Mouse (Mus musculus) embryonic facial prominence, embryonic 12.5 days (tissue): ENCODE data around the gene Spdef. TPM values are rescaled to one million over a fixed set of nuclear protein-coding genes. Genes with fewer than 3 reads are reported as not detected.

Experiments used
- ATAC-seq: fragments of 200-750 bp; cut with Nextera tagmentation; 2 replicates; pipeline ENCODE4 v1.8.0; 2017; ENCODE audit not compliant: insufficient number of reproducible peaks, insufficient read depth, low FRiP score, low TSS enrichment
- H3K27ac ChIP-seq: fragments of 300-500 bp; sonication (generic); 2 replicates; pipeline ENCODE4 v1.5.1; 2016; ENCODE audit warnings: mild to moderate bottlenecking
- H3K27me3 ChIP-seq: fragments of 300-500 bp; sonication (generic); 2 replicates; pipeline ENCODE4 v1.6.1; 2016; ENCODE audit warnings: mild to moderate bottlenecking, moderate library complexity
- H3K36me3 ChIP-seq: fragments of 300-500 bp; sonication (generic); 2 replicates; pipeline ENCODE4 v1.6.1; 2016; ENCODE audit warnings: mild to moderate bottlenecking
- H3K4me1 ChIP-seq: fragments of 300-500 bp; sonication (generic); 2 replicates; pipeline ENCODE4 v1.6.1; 2016
- H3K4me2 ChIP-seq: fragments of 300-500 bp; sonication (generic); replicated peaks from 2 replicates; pipeline ENCODE4 v1.6.1; 2016; ENCODE audit warnings: mild to moderate bottlenecking, moderate library complexity
- H3K4me3 ChIP-seq: fragments of 300-500 bp; sonication (generic); 2 replicates; pipeline ENCODE4 v1.5.1; 2016; ENCODE audit warnings: mild to moderate bottlenecking
- H3K9ac ChIP-seq: fragments of 300-500 bp; sonication (generic); 2 replicates; pipeline ENCODE4 v1.6.1; 2016; ENCODE audit warnings: mild to moderate bottlenecking, moderate library complexity
- H3K9me3 ChIP-seq: fragments of 300-500 bp; sonication (generic); 2 replicates; pipeline ENCODE4 v1.6.1; 2016; ENCODE audit warnings: mild to moderate bottlenecking, moderate library complexity
- WGBS: fragments of 180-500 bp; shearing (Covaris S2); methylation state at CpG from one replicate; pipeline ENCODE4 v1.1.7; 2016; 5-methylcytosine and 5-hydroxymethylcytosine counted together
- polyA plus RNA-seq: library from polyadenylated mRNA; unstranded; fragments of >200 nt; fragmentation: Nextera tagmentation; extraction: Ambion mirVana; gene quantifications from 2 replicates; pipeline ENCODE4 v1.2.1, GENCODE M21; 2016

Spdef gene
- polyA plus RNA-seq, 1 experiment from 2014 or later = 0.40 TPM

- no peak overlapping the region for H3K4me2 ChIP-seq
- H3K9ac ChIP-seq = no peak overlapping the region
- H3K4me3 ChIP-seq = no peak overlapping the region
- WGBS = 57% methylated on average over 5 of the region's 5 CpGs
- H3K27ac ChIP-seq = no peak overlapping the region
- no peak for ATAC-seq
- H3K36me3 ChIP-seq = no peaks in the 10 kb centered on the region
- H3K9me3 ChIP-seq = no peaks in the 10 kb centered on the region
- H3K27me3 ChIP-seq = peaks cover 18% of the 10 kb centered on the region; the same call in 1 of the 2 replicates
- H3K4me1 ChIP-seq = peaks cover 11% of the 10 kb centered on the region; the same call in 1 of the 2 replicates
Measured at GRCm38 (mm10) chr17:27703961-27704621, 24.7 kb downstream of the Spdef start.

DNA sequence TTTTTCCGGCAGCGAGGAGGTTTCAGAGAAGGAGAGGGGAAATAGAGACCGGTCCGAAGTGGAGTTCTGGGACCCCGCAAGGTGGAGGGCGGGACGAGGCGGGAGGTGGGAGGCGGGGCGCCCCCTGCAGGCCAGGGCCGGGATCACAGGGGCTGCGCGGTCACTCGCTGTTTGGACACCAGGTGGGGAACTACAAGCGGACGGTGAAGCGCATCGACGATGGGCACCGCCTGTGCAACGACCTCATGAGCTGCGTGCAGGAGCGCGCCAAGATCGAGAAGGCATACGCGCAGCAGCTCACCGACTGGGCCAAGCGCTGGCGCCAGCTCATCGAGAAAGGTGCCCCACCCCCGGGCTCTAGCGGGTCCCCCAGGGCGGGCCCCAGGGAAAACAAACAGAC, 26.2 kb downstream of the Spdef start:
- peaks cover 4% of the 10 kb centered on the region; the same call in 1 of the 2 replicates for H3K4me1 ChIP-seq
- H3K9me3 ChIP-seq = no peaks in the 10 kb centered on the region
- peaks cover 18% of the 10 kb centered on the region; the same call in 1 of the 2 replicates for H3K27me3 ChIP-seq
- WGBS = under 1% methylated on average over 33 of the region's 34 CpGs
- H3K9ac ChIP-seq = no peak overlapping the region
- no peak for ATAC-seq
- H3K4me2 ChIP-seq = peak overlapping the region; percentile 56
- H3K27ac ChIP-seq = no peak overlapping the region
- H3K4me3 ChIP-seq = peak overlapping the region; percentile 26
- H3K36me3 ChIP-seq = no peaks in the 10 kb centered on the region

DNA sequence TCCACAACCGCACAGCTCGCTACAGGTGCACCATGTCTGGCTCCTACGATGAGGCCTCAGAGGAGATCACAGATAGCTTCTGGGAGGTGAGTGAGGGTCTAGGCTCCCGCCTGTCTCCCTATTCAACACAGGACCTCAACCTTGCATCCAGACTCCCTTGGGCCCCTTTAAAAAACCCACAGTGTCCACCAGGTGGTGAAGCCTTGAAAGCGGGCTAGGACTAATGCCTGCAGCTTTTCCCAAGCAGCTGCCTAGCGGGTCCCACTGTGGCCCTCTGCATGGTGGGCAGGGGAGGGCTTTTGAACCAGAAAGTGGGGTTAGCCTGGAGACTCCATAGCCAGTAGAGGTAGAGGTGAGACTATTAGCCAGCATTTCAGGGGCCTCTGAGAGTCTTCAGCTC, 26.9 kb downstream of the Spdef start:
- no peak; the same call in 1 of the 2 replicates for ATAC-seq
- 68% methylated on average over 6 of the region's 6 CpGs for WGBS
- Histone ChIP-seq H3K36me3 (no peaks in the 10 kb centered on the region), H3K9ac (no peak overlapping the region), H3K9me3 (no peaks in the 10 kb centered on the region), H3K4me1 (peaks cover 3% of the 10 kb centered on the region; the same call in 1 of the 2 replicates), H3K4me3 (no peak overlapping the region), H3K27ac (no peak overlapping the region), H3K4me2 (no peak overlapping the region), H3K27me3 (peaks cover 15% of the 10 kb centered on the region; the same call in 1 of the 2 replicates)

DNA sequence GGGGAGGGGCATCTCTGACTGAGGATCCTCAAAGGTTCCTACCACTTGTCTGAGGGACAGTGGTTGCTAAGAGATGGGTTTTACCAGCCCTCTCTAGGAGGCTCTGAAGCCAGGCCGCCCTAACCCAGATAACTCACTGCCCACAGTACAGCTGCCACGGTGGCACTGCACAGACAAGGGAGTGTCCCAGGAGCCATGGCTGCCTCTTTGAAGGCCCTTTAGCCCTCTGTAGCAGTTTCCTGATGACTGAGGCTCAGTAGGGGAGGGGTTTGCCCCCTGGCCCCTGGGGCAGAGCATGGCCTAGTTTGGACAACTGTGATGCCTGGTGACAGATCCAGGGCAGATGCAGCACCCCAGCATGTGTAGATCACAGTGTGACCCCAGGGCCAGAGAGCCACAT, 27.9 kb downstream of the Spdef start:
- no peak for ATAC-seq
- H3K27ac ChIP-seq = no peak overlapping the region

GRCm38 (mm10) chr17:27699641-27700244, 29.0 kb downstream of the Spdef start:
- H3K27me3 ChIP-seq = no peaks in the 10 kb centered on the region; the same call in 1 of the 2 replicates
- H3K4me2 ChIP-seq = no peak overlapping the region
- no peaks in the 10 kb centered on the region for H3K36me3 ChIP-seq
- H3K4me3 ChIP-seq = no peak overlapping the region
- peaks cover 3% of the 10 kb centered on the region; the same call in 1 of the 2 replicates for H3K4me1 ChIP-seq
- H3K27ac ChIP-seq = no peak overlapping the region
- no peak for ATAC-seq
- no peak overlapping the region for H3K9ac ChIP-seq
- WGBS = 83% methylated on average over 17 of the region's 17 CpGs
- H3K9me3 ChIP-seq = no peaks in the 10 kb centered on the region

More for the DNA sequence above, 27.9 kb downstream of the Spdef start:
- Histone ChIP-seq H3K4me2 (no peak overlapping the region), H3K36me3 (no peaks in the 10 kb centered on the region), H3K4me1 (peaks cover 3% of the 10 kb centered on the region; the same call in 1 of the 2 replicates), H3K27me3 (peaks cover 6% of the 10 kb centered on the region; the same call in 1 of the 2 replicates), H3K9me3 (no peaks in the 10 kb centered on the region), H3K9ac (no peak overlapping the region), H3K4me3 (no peak overlapping the region)
- 73% methylated on average over 2 of the region's 2 CpGs for WGBS

- Histone ChIP-seq H3K9me3 (no peaks in the 10 kb centered on the region), H3K27ac (no peak overlapping the region), H3K4me1 (peaks cover 3% of the 10 kb centered on the region; the same call in 1 of the 2 replicates), H3K4me2 (no peak overlapping the region), H3K27me3 (peaks cover 19% of the 10 kb centered on the region), H3K4me3 (no peak overlapping the region), H3K9ac (no peak overlapping the region), H3K36me3 (no peaks in the 10 kb centered on the region)
- no peak for ATAC-seq
- 57% methylated on average over 14 of the region's 14 CpGs for WGBS
Measured at GRCm38 (mm10) chr17:27690993-27691693, 37.6 kb downstream of the Spdef start.

DNA sequence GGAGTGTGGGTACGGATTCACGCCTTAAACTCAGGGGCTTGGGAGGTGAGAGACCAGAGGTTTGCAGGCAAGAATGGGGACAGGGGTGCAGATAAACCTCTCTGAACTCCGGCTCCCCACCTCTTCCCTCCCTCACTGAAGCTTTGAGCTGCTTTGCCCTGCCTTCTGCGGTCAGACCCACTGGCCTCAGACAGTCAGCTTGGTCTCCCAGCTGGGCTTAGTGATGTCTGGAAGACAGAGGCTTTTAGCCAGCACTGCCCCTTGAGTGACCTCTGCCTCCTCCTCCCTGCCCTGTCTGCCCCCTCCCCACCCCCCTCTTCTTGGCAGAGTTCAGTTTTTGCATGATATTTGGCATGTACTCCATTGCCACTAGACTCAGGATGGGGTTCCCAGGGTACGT, 42.4 kb downstream of the Spdef start:
- H3K36me3 ChIP-seq = no peaks in the 10 kb centered on the region
- peaks cover 14% of the 10 kb centered on the region for H3K4me1 ChIP-seq
- no peak overlapping the region for H3K27ac ChIP-seq
- no peaks in the 10 kb centered on the region for H3K9me3 ChIP-seq
- H3K27me3 ChIP-seq = peaks cover 49% of the 10 kb centered on the region
- no peak for ATAC-seq
- H3K9ac ChIP-seq = no peak overlapping the region
- no peak overlapping the region for H3K4me2 ChIP-seq
- WGBS = 46% methylated on average over 5 of the region's 5 CpGs
- H3K4me3 ChIP-seq = no peak overlapping the region

- ATAC-seq = no peak
- no peaks in the 10 kb centered on the region for H3K36me3 ChIP-seq
- no peaks in the 10 kb centered on the region for H3K9me3 ChIP-seq
- no peak overlapping the region for H3K27ac ChIP-seq
- peaks cover 14% of the 10 kb centered on the region for H3K4me1 ChIP-seq
- peaks cover 49% of the 10 kb centered on the region for H3K27me3 ChIP-seq
- H3K4me3 ChIP-seq = peak overlapping the region; percentile 49
- peak overlapping the region; percentile 94 for H3K4me2 ChIP-seq
- H3K9ac ChIP-seq = peak overlapping the region; percentile 55
- 6% methylated on average over 11 of the region's 11 CpGs for WGBS
Measured at GRCm38 (mm10) chr17:27685550-27685913, 43.2 kb downstream of the Spdef start.

DNA sequence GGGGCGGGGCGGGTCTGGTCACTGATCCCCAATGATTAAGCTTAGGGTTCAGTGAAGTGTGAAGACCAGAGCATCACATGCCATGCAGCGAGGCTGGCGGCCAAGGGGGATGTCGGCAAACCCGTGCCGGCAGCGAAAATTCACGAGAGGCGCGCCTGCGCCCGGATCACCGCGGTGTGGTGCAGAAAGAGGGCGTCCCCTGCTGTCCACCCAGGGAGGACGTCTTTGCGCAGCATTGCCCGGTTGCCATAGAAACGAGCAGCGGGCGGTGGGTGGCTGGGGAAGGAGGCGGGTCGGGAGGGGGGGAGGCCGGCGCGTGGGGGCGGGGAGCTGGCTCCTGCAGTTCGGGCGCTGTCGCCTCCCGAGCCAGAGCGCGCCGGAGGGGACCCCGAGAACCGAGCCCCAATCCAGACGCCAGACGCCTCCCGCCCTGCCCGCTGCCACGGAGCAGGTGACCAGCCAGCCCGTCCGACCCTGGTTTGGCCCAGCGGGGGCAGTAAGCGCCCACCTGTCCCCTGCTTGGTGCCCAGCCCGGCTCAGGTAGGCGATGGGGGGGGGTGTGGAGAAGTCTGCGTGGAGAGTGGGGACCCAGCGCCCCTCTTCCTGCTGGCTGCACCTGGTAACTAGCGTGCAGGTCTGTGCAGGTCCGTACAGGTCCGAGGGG, 43.7 kb downstream of the Spdef start:
- 1% methylated on average over 44 of the region's 53 CpGs for WGBS

GRCm38 (mm10) chr17:27678924-27679813, 49.6 kb downstream of the Spdef start:
- H3K9ac ChIP-seq = no peak overlapping the region
- no peak overlapping the region for H3K4me2 ChIP-seq
- no peak overlapping the region for H3K4me3 ChIP-seq
- WGBS = 44% methylated on average over 11 of the region's 11 CpGs
- no peaks in the 10 kb centered on the region for H3K36me3 ChIP-seq
- peaks cover 12% of the 10 kb centered on the region for H3K27me3 ChIP-seq
- 0 out of 2 replicates have a peak, but pooled peaks cover 3% of the 10 kb centered on the region for H3K4me1 ChIP-seq
- H3K27ac ChIP-seq = no peak overlapping the region
- no peaks in the 10 kb centered on the region for H3K9me3 ChIP-seq
- no peak for ATAC-seq

More for the DNA sequence above, 43.7 kb downstream of the Spdef start:
- peaks cover 14% of the 10 kb centered on the region for H3K4me1 ChIP-seq
- no peaks in the 10 kb centered on the region for H3K36me3 ChIP-seq
- H3K4me3 ChIP-seq = peak overlapping the region; percentile 49
- peaks cover 49% of the 10 kb centered on the region for H3K27me3 ChIP-seq
- H3K9me3 ChIP-seq = no peaks in the 10 kb centered on the region
- peak overlapping the region; percentile 55 for H3K9ac ChIP-seq
- ATAC-seq = no peak
- no peak overlapping the region for H3K27ac ChIP-seq
- H3K4me2 ChIP-seq = peak overlapping the region; percentile 94
